Mouse (Mus musculus) lung, embryonic 15.5 days (tissue): ENCODE measurements around the gene Hnrnpm. TPM values are rescaled to one million over a fixed set of nuclear protein-coding genes. Genes with fewer than 3 reads are reported as not detected.

ENCODE experiments used
- ATAC-seq: fragments of 200-750 bp; cut with Nextera tagmentation; 2 replicates; pipeline ENCODE4 v1.8.0; 2017; ENCODE audit warnings: moderate number of reproducible peaks, borderline replicate concordance; ENCODE audit not compliant: low FRiP score, low TSS enrichment; ENCODE audit errors: extremely low read depth
- H3K27ac ChIP-seq: fragments of 300-500 bp; sonication (generic); 2 replicates; pipeline ENCODE4 v1.5.1; 2015; ENCODE audit warnings: moderate library complexity, mild to moderate bottlenecking, inconsistent platforms
- H3K27me3 ChIP-seq: fragments of 300-500 bp; sonication (generic); 2 replicates; pipeline ENCODE4 v1.6.1; 2015; ENCODE audit warnings: inconsistent platforms
- H3K36me3 ChIP-seq: fragments of 300-500 bp; sonication (generic); 2 replicates; pipeline ENCODE4 v1.6.1; 2015; ENCODE audit warnings: inconsistent platforms
- H3K4me1 ChIP-seq: fragments of 300-500 bp; sonication (generic); 2 replicates; pipeline ENCODE4 v1.6.1; 2015; ENCODE audit warnings: inconsistent platforms
- H3K4me2 ChIP-seq: fragments of 300-500 bp; sonication (generic); 2 replicates; pipeline ENCODE4 v1.6.1; 2015; ENCODE audit warnings: inconsistent platforms, mild to moderate bottlenecking, moderate library complexity
- H3K4me3 ChIP-seq: fragments of 300-500 bp; sonication (generic); 2 replicates; pipeline ENCODE4 v1.5.1; 2015; ENCODE audit warnings: mild to moderate bottlenecking, inconsistent platforms
- H3K9ac ChIP-seq: fragments of 300-500 bp; sonication (generic); 2 replicates; pipeline ENCODE4 v1.6.1; 2015; ENCODE audit warnings: inconsistent platforms
- H3K9me3 ChIP-seq: fragments of 300-500 bp; sonication (generic); 2 replicates; pipeline ENCODE4 v1.6.1; 2016; ENCODE audit warnings: inconsistent platforms
- WGBS: fragments of 180-500 bp; shearing (Covaris S2); methylation state at CpG from one replicate; pipeline ENCODE4 v1.1.7; 2015; 5-methylcytosine and 5-hydroxymethylcytosine counted together
- polyA plus RNA-seq: library from polyadenylated mRNA; unstranded; fragments of >200 nt; fragmentation: Nextera tagmentation; extraction: Ambion mirVana; gene quantifications from 2 replicates; pipeline ENCODE4 v1.2.1, GENCODE M21; 2015

Hnrnpm gene
- polyA plus RNA-seq, 1 experiment from 2014 or later: 344 TPM

DNA sequence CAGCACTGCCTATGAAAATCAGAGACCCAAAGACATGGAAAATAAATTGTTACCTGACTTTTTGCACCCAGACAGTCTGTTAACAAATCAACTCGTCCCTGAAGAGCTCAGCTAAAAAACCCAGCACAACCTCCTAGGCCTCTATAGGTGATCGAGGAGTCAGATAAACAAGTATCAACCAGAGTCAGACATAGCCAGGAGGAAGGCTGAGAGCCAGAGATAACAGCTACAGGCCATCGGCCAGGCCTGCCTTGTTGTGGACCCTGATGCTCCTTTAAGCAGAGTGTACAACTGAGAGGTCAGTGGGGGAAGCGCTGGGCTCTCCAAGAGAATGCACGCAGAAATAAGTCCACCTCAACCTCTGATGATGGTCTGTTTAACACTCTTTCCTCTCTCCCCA, 26.6 kb upstream of the Hnrnpm start:
- Histone ChIP-seq H3K27me3 (no peaks in the 10 kb centered on the region), H3K9ac (no peak overlapping the region), H3K4me1 (0 out of 2 replicates have a peak, but pooled peaks cover 3% of the 10 kb centered on the region), H3K4me2 (no peak overlapping the region), H3K9me3 (no peaks in the 10 kb centered on the region), H3K4me3 (no peak overlapping the region), H3K36me3 (peaks cover 4% of the 10 kb centered on the region; the same call in 1 of the 2 replicates), H3K27ac (no peak overlapping the region)
- ATAC-seq: no peak
- WGBS: 62% methylated on average over 5 of the region's 5 CpGs

DNA sequence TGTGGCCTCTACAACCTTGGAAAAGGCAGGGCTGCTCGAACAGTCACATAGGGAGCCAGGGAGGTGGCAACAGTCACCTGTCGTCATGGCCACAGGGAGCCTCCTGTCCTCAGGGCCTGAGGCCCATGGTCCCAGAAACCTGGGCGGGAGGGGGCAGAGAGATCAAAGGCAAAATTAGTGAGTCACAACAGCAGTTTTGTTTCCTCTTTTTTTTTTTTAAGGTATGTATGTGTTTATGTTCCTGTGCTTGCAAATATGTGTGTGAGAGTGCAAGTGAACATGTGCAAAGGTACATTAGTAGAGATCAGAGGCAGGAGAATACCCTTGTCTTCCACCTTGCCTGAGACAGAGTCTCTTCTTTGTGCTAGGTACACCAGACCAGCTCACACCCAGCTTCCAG, 23.2 kb upstream of the Hnrnpm start:
- no peak overlapping the region for H3K4me2 ChIP-seq
- WGBS: 86% methylated on average over 3 of the region's 3 CpGs
- peaks cover 4% of the 10 kb centered on the region; the same call in 1 of the 2 replicates for H3K36me3 ChIP-seq

DNA sequence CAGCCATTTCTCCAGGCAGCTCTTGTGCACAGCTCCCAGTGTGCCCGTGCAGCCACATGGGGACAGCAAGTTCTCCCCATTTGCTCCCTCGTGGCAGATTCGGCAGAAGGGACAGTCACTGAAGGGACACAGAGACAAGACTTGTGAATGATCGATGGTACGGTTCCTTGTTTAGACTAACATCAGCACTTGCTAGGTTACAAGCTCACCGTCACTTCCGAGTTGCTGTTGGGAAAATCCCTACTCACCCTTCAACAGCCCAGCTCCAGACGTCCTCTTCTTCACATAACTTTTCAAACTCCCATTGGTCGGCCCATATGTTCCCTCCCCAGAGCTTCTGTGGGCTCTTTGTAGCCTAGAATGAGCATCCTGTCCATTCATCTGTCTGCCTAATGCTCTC, 16.4 kb upstream of the Hnrnpm start:
- Histone ChIP-seq H3K9ac (no peak overlapping the region), H3K4me2 (no peak overlapping the region), H3K36me3 (no peaks in the 10 kb centered on the region; the same call in 1 of the 2 replicates), H3K27me3 (no peaks in the 10 kb centered on the region), H3K4me3 (no peak overlapping the region), H3K9me3 (no peaks in the 10 kb centered on the region), H3K4me1 (no peaks in the 10 kb centered on the region), H3K27ac (no peak overlapping the region)
- WGBS: 81% methylated on average over 9 of the region's 9 CpGs
- no peak for ATAC-seq

More for the DNA sequence above, 23.2 kb upstream of the Hnrnpm start:
- Histone ChIP-seq H3K4me3 (no peak overlapping the region), H3K4me1 (no peaks in the 10 kb centered on the region), H3K9me3 (no peaks in the 10 kb centered on the region), H3K9ac (no peak overlapping the region), H3K27me3 (no peaks in the 10 kb centered on the region), H3K27ac (no peak overlapping the region)
- ATAC-seq: no peak

DNA sequence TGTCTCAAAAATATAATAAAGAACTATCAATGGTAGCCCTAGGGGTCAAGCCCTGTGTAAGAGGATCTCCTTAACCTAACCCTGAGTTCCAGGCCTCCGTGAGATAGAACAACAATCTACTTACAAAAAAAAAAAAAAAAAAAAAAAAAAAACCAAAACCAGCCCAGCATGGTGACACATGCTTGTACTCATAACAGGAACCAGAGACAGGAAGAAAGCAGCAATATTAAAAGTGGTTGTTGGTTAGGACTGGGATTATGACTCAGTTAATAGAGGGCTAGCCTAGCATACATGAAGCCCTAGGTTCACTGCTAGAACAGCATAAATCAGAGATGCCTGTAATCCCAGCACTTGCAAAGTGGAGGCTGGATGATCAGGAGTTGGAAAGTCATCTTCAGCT, 15.5 kb upstream of the Hnrnpm start:
- no peak overlapping the region for H3K9ac ChIP-seq
- no peak overlapping the region for H3K4me2 ChIP-seq
- ATAC-seq: no peak
- no peak overlapping the region for H3K27ac ChIP-seq
- 67% methylated on average over 1 of the region's 1 CpGs for WGBS
- no peaks in the 10 kb centered on the region for H3K4me1 ChIP-seq
- H3K4me3 ChIP-seq: no peak overlapping the region
- no peaks in the 10 kb centered on the region for H3K27me3 ChIP-seq
- H3K9me3 ChIP-seq: no peaks in the 10 kb centered on the region
- H3K36me3 ChIP-seq: peaks cover 8% of the 10 kb centered on the region; the same call in 1 of the 2 replicates

DNA sequence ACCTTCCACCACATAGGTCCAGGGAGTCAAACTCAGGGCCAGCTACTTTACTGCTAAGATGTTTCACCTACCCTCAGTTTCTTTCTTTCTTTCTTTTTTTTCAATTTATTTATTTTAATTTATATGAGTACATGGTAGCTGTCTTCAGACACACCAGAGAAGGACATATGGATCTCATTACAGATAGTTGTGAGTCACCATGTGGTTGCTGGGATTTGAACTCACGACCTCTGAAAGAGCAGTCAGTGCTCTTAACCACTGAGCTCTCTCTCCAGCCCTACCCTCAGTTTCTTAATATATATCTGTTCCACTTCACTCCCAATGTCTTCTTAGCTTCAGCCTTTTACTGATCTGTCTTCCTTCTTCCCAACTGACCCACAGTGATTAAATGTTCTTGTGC, 8.8 kb upstream of the Hnrnpm start:
- peaks cover 13% of the 10 kb centered on the region; the same call in 1 of the 2 replicates for H3K36me3 ChIP-seq

DNA sequence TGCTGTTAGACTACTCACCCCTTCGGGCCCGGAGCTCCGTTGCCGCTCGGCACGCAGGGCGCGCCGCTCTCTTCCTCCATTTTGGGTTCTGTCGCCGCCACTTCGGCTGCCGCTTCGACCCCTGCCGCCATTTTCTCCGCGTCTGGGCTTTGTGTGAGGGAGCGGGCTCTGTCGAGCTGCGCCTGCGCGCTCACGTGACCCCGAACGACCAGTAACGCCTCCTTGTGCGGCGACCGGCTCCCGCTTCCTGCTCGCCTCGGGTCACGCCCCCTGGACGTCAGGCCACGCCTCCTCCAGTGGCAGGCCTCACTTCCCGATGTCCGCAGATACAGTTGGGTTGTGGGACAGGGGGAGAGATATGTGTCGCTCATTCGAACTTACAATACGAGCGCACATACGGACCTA, 1.4 kb downstream of the Hnrnpm start:
- Histone ChIP-seq H3K27me3 (no peaks in the 10 kb centered on the region), H3K9me3 (no peaks in the 10 kb centered on the region), H3K4me1 (peaks cover 32% of the 10 kb centered on the region), H3K4me3 (peak overlapping the region; percentile 84), H3K9ac (peak overlapping the region; percentile 91), H3K27ac (peak overlapping the region; percentile 92), H3K4me2 (peak overlapping the region; percentile 86), H3K36me3 (no peaks in the 10 kb centered on the region)
- under 1% methylated on average over 42 of the region's 42 CpGs for WGBS
- peak; percentile 98 for ATAC-seq

More for the DNA sequence above, 8.8 kb upstream of the Hnrnpm start:
- Histone ChIP-seq H3K9ac (no peak overlapping the region), H3K4me2 (no peak overlapping the region), H3K9me3 (no peaks in the 10 kb centered on the region), H3K27me3 (no peaks in the 10 kb centered on the region), H3K4me1 (no peaks in the 10 kb centered on the region), H3K27ac (no peak overlapping the region), H3K4me3 (no peak overlapping the region)
- no peak for ATAC-seq
- WGBS: 77% methylated on average over 1 of the region's 1 CpGs

DNA sequence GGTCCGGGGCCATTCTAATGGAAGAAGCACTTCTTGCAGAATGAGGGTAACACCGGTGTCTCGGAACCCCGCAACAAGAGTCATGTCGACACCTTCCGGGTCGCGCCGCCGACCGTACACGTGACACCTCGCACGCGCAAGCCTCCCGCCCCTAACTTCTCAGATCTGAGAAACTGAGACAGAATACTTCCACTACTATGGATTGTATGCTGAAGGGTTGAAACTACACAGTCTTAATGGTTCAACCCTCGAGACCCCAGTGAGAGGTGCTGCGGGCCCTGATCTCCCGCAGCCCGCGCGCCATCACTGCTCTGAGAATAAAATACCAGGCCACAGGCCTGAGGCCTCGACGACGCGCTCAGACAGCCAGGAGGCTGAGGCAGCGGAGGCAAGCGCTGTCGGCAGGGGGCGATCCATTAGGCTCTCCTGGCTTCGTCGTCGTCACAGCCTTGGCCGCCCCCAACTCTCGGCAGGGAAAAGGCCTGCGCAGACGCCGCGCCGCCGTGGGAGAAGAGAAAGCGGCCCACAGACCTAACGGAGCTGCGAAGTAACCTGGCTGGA, 1.9 kb downstream of the Hnrnpm start:
- Histone ChIP-seq H3K4me1 (peaks cover 34% of the 10 kb centered on the region), H3K4me2 (peak overlapping the region; percentile 86), H3K27ac (peak overlapping the region; percentile 92), H3K9me3 (no peaks in the 10 kb centered on the region), H3K27me3 (no peaks in the 10 kb centered on the region), H3K9ac (peak overlapping the region; percentile 91), H3K4me3 (peak overlapping the region; percentile 84), H3K36me3 (no peaks in the 10 kb centered on the region)
- peak; percentile 77 for ATAC-seq
- WGBS: under 1% methylated on average over 44 of the region's 44 CpGs

DNA sequence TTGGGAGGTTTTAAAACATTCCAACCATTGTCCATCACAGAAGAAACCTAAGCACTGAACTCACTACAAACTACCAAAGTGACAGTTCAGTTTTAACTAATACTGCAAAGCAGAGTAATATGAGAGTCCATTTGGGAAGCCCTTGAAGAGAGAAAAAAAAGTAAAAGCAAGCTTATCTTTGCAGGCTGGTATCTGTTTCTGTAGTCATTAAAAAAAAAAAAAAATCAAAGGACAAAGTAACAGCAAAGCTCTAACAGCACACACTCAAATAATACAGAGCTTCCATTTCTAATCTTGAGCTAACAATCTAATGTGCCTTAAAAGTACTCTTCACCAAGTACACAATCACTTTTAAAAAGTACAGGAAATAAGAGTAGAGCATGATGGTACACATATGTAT, 4.9 kb downstream of the Hnrnpm start:
- peaks cover 9% of the 10 kb centered on the region; the same call in 1 of the 2 replicates for H3K36me3 ChIP-seq
- no peaks in the 10 kb centered on the region for H3K9me3 ChIP-seq
- H3K9ac ChIP-seq: no peak overlapping the region
- no peak overlapping the region for H3K27ac ChIP-seq
- H3K4me1 ChIP-seq: peaks cover 36% of the 10 kb centered on the region
- no peak for ATAC-seq
- H3K4me3 ChIP-seq: 0 out of 2 replicates have a peak overlapping the region, but pooled peaks have one; percentile 1
- H3K27me3 ChIP-seq: no peaks in the 10 kb centered on the region
- H3K4me2 ChIP-seq: peak overlapping the region; percentile 24

DNA sequence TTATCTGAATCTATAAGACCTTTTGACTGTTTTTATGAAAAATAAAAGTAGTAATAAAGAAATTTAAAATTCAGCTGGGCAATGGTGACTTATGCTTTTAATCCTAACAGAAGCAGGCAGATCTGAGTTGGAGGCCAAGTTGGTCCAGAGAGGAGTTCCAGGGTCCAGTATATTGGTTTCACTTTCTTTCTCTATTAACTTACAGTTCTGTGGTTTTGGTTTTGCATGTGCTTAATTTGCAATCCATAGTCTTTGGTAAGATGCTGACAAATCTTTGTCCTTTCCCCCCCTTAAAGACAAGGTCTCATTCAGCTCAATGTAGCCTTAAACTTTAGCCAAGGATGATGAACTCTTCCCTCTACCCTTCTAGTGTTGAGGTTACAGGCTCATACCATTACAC, 7.9 kb downstream of the Hnrnpm start:
- H3K27ac ChIP-seq: no peak overlapping the region
- H3K27me3 ChIP-seq: no peaks in the 10 kb centered on the region
- H3K4me1 ChIP-seq: peaks cover 40% of the 10 kb centered on the region
- ATAC-seq: no peak
- no peak overlapping the region for H3K4me2 ChIP-seq
- H3K9me3 ChIP-seq: no peaks in the 10 kb centered on the region
- H3K36me3 ChIP-seq: peaks cover 18% of the 10 kb centered on the region
- H3K9ac ChIP-seq: no peak overlapping the region
- no peak overlapping the region for H3K4me3 ChIP-seq

DNA sequence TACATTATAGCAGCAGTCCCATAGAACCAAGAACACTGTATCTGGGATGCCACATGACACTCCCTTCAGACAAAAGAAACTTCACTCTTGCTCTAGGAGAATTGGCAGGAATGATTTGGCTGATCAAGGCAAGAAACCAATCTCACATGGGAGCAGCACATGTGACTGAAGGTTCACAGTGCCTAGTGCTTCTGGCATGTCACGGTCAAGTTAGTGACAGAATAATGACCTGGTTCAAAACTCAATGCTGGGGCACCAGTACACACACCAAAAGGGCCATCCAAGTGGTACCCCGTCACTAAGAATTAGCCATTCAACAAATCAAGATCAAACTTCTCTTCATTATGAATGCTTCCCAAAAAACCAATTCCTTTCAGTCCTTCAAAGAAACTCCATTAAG, 10.6 kb downstream of the Hnrnpm start:
- Histone ChIP-seq H3K9ac (no peak overlapping the region), H3K4me3 (no peak overlapping the region), H3K9me3 (no peaks in the 10 kb centered on the region), H3K36me3 (peaks cover 18% of the 10 kb centered on the region), H3K4me1 (peaks cover 19% of the 10 kb centered on the region; the same call in 1 of the 2 replicates), H3K27ac (no peak overlapping the region), H3K27me3 (no peaks in the 10 kb centered on the region), H3K4me2 (no peak overlapping the region)
- 88% methylated on average over 2 of the region's 2 CpGs for WGBS
- ATAC-seq: no peak

DNA sequence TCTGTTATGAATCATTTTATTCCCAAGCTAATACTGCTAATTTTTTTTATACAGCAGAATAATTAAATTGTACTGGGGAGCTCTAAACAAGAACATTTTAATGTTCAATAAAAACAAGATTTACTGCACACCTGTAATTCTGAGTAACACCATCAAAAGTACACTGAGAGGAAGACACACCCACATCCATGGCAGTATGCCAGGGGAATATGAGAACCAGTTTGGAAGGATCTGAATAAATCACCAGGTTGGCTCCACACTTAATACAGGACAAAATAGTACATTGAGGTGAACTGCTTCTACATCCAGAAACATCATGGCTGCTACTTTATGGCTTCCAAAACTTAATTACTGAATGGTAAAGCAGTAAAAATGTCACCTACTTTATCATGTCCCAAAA, 11.2 kb downstream of the Hnrnpm start:
- Histone ChIP-seq H3K36me3 (peaks cover 18% of the 10 kb centered on the region), H3K9me3 (no peaks in the 10 kb centered on the region)

DNA sequence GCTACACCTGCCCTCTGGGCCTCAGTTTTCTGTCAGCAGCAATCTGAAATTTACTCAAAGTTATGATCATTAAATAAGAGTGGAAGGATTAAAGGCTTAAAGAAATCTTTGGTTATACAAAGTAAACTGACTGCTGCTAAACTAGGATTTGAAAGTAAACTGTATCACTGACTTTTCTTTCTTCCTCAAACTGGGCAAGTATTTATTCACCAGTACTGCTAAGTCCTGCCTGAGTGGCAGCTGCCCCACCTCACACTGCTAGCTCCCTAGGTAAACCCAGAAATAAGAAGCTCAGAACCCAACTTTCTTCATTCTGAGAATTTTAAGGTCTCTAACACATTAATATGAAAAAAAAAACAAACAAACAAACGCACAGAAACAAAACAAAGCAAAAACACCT, 12.8 kb downstream of the Hnrnpm start:
- H3K27me3 ChIP-seq: no peaks in the 10 kb centered on the region
- H3K4me1 ChIP-seq: peaks cover 15% of the 10 kb centered on the region; the same call in 1 of the 2 replicates
- 65% methylated on average over 1 of the region's 1 CpGs for WGBS
- H3K9ac ChIP-seq: no peak overlapping the region
- no peak overlapping the region for H3K27ac ChIP-seq
- H3K36me3 ChIP-seq: peaks cover 18% of the 10 kb centered on the region
- H3K4me2 ChIP-seq: no peak overlapping the region
- H3K4me3 ChIP-seq: no peak overlapping the region
- no peak for ATAC-seq
- H3K9me3 ChIP-seq: no peaks in the 10 kb centered on the region

More for the DNA sequence above, 11.2 kb downstream of the Hnrnpm start:
- Histone ChIP-seq H3K4me2 (no peak overlapping the region), H3K9ac (no peak overlapping the region), H3K4me3 (no peak overlapping the region), H3K27ac (no peak overlapping the region), H3K27me3 (no peaks in the 10 kb centered on the region), H3K4me1 (peaks cover 18% of the 10 kb centered on the region; the same call in 1 of the 2 replicates)
- no peak for ATAC-seq

DNA sequence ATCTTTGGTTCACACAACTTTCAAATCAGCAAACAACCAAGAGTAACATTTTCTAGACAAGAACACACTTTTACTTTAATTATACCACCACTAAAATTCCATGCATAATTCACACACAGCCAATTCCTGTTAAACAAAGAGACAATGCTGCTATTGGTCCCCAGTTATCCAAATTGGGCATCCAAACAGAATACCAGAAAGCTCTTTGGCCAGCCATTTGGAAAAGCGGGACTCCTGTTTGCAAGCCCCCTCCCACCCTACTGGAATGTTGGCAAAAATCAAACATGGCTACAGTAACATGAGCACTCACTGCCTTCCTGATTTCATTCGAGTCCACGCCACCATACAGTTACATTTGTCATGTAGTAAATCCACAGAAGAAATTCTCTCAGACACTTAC, 17.0 kb downstream of the Hnrnpm start:
- no peak for ATAC-seq
- H3K27me3 ChIP-seq: no peaks in the 10 kb centered on the region
- no peak overlapping the region for H3K9ac ChIP-seq
- no peaks in the 10 kb centered on the region for H3K9me3 ChIP-seq
- H3K36me3 ChIP-seq: peaks cover 35% of the 10 kb centered on the region
- no peak overlapping the region for H3K4me3 ChIP-seq
- no peak overlapping the region for H3K4me2 ChIP-seq
- 0 out of 2 replicates have a peak, but pooled peaks cover 5% of the 10 kb centered on the region for H3K4me1 ChIP-seq
- WGBS: 84% methylated on average over 3 of the region's 3 CpGs
- no peak overlapping the region for H3K27ac ChIP-seq
